Mouse (Mus musculus): ENCODE results near the gene Arid1b. TPM values are rescaled to one million over a fixed set of nuclear protein-coding genes. Genes with fewer than 3 reads are reported as not detected.

The Arid1b gene
- polyA plus RNA-seq, 1 experiment = 2.6 TPM

- H3K4me3 ChIP-seq (replicated peaks) = no peak overlapping the region
- H3K9me3 ChIP-seq (ENCODE audit: control insufficient read depth, low read length) = no peaks in the 10 kb centered on the region
- TF ChIP-seq GATA1 (IDR thresholded peaks at IDR 0.05; ENCODE audit: low read length) = no peak
- TF ChIP-seq TAL1 (IDR thresholded peaks at IDR 0.05; ENCODE audit: low read length) = no peak
- H3K36me3 ChIP-seq (ENCODE audit: control insufficient read depth) = no peaks in the 10 kb centered on the region
- peaks cover 42% of the 10 kb centered on the region for H3K4me1 ChIP-seq (ENCODE audit: control insufficient read depth)
- H3K27me3 ChIP-seq (ENCODE audit: control insufficient read depth) = no peaks in the 10 kb centered on the region
Observed at GRCm38 (mm10) chr17:5000871-5001270, 6.7 kb downstream of the Arid1b start.

GRCm38 (mm10) chr17:5001531-5002131 is 7.5 kb downstream of the Arid1b start:
- Histone ChIP-seq H3K27me3 (ENCODE audit: control insufficient read depth) (no peaks in the 10 kb centered on the region), H3K9me3 (ENCODE audit: control insufficient read depth, low read length) (no peaks in the 10 kb centered on the region), H3K36me3 (ENCODE audit: control insufficient read depth) (no peaks in the 10 kb centered on the region), H3K4me1 (ENCODE audit: control insufficient read depth) (peaks cover 44% of the 10 kb centered on the region), H3K4me3 (replicated peaks) (no peak overlapping the region)
- TF ChIP-seq TAL1 (IDR thresholded peaks at IDR 0.05; ENCODE audit: low read length) = no peak

- no peak for TF ChIP-seq TAL1 (IDR thresholded peaks at IDR 0.05; ENCODE audit: low read length)
- no peak for TF ChIP-seq GATA1 (IDR thresholded peaks at IDR 0.05; ENCODE audit: low read length)
- Histone ChIP-seq H3K9me3 (ENCODE audit: control insufficient read depth, low read length) (no peaks in the 10 kb centered on the region), H3K27me3 (ENCODE audit: control insufficient read depth) (no peaks in the 10 kb centered on the region), H3K4me3 (replicated peaks) (no peak overlapping the region), H3K36me3 (ENCODE audit: control insufficient read depth) (no peaks in the 10 kb centered on the region), H3K4me1 (ENCODE audit: control insufficient read depth) (peaks cover 35% of the 10 kb centered on the region)
Observed at GRCm38 (mm10) chr17:5002937-5003508, 8.9 kb downstream of the Arid1b start.

- Histone ChIP-seq H3K36me3 (ENCODE audit: control insufficient read depth) (no peaks in the 10 kb centered on the region), H3K4me3 (replicated peaks) (no peak overlapping the region), H3K27me3 (ENCODE audit: control insufficient read depth) (no peaks in the 10 kb centered on the region), H3K4me1 (ENCODE audit: control insufficient read depth) (peaks cover 33% of the 10 kb centered on the region), H3K9me3 (ENCODE audit: control insufficient read depth, low read length) (no peaks in the 10 kb centered on the region)
- TF ChIP-seq TAL1 (IDR thresholded peaks at IDR 0.05; ENCODE audit: low read length) (no peak), GATA1 (IDR thresholded peaks at IDR 0.05; ENCODE audit: low read length) (no peak)
Observed at GRCm38 (mm10) chr17:5004266-5004665, 10.1 kb downstream of the Arid1b start.

- Histone ChIP-seq H3K36me3 (ENCODE audit: control insufficient read depth) (no peaks in the 10 kb centered on the region), H3K9me3 (ENCODE audit: control insufficient read depth, low read length) (no peaks in the 10 kb centered on the region), H3K4me3 (replicated peaks) (no peak overlapping the region), H3K4me1 (ENCODE audit: control insufficient read depth) (peaks cover 34% of the 10 kb centered on the region), H3K27me3 (ENCODE audit: control insufficient read depth) (no peaks in the 10 kb centered on the region)
- no peak for TF ChIP-seq GATA1 (IDR thresholded peaks at IDR 0.05; ENCODE audit: low read length)
- TF ChIP-seq TAL1 (IDR thresholded peaks at IDR 0.05; ENCODE audit: low read length) = no peak
Observed at GRCm38 (mm10) chr17:5004706-5005105, 10.6 kb downstream of the Arid1b start.

- Histone ChIP-seq H3K9me3 (ENCODE audit: control insufficient read depth, low read length) (no peaks in the 10 kb centered on the region), H3K27me3 (ENCODE audit: control insufficient read depth) (no peaks in the 10 kb centered on the region), H3K4me3 (replicated peaks) (no peak overlapping the region), H3K4me1 (ENCODE audit: control insufficient read depth) (peaks cover 34% of the 10 kb centered on the region), H3K36me3 (ENCODE audit: control insufficient read depth) (no peaks in the 10 kb centered on the region)
- no peak for TF ChIP-seq TAL1 (IDR thresholded peaks at IDR 0.05; ENCODE audit: low read length)
Observed at GRCm38 (mm10) chr17:5005285-5005684, 11.2 kb downstream of the Arid1b start.

GRCm38 (mm10) chr17:5007156-5007658 is 13.1 kb downstream of the Arid1b start:
- Histone ChIP-seq H3K9me3 (ENCODE audit: control insufficient read depth, low read length) (no peaks in the 10 kb centered on the region), H3K4me3 (replicated peaks) (no peak overlapping the region), H3K4me1 (ENCODE audit: control insufficient read depth) (peaks cover 40% of the 10 kb centered on the region), H3K27me3 (ENCODE audit: control insufficient read depth) (no peaks in the 10 kb centered on the region), H3K36me3 (ENCODE audit: control insufficient read depth) (no peaks in the 10 kb centered on the region)
- no peak for TF ChIP-seq GATA1 (IDR thresholded peaks at IDR 0.05; ENCODE audit: low read length)
- no peak for TF ChIP-seq TAL1 (IDR thresholded peaks at IDR 0.05; ENCODE audit: low read length)

GRCm38 (mm10) chr17:5008236-5008635 is 14.1 kb downstream of the Arid1b start:
- Histone ChIP-seq H3K4me3 (replicated peaks) (no peak overlapping the region), H3K9me3 (ENCODE audit: control insufficient read depth, low read length) (no peaks in the 10 kb centered on the region), H3K4me1 (ENCODE audit: control insufficient read depth) (peaks cover 40% of the 10 kb centered on the region), H3K36me3 (ENCODE audit: control insufficient read depth) (no peaks in the 10 kb centered on the region), H3K27me3 (ENCODE audit: control insufficient read depth) (no peaks in the 10 kb centered on the region)
- no peak for TF ChIP-seq GATA1 (IDR thresholded peaks at IDR 0.05; ENCODE audit: low read length)

- H3K36me3 ChIP-seq (ENCODE audit: control insufficient read depth) = no peaks in the 10 kb centered on the region
- H3K4me3 ChIP-seq (replicated peaks) = no peak overlapping the region
Observed at GRCm38 (mm10) chr17:5008761-5009160, 14.6 kb downstream of the Arid1b start.

More at GRCm38 (mm10) chr17:5008761-5009160, 14.6 kb downstream of the Arid1b start:
- TF ChIP-seq TAL1 (IDR thresholded peaks at IDR 0.05; ENCODE audit: low read length) = no peak
- TF ChIP-seq GATA1 (IDR thresholded peaks at IDR 0.05; ENCODE audit: low read length) = no peak
- Histone ChIP-seq H3K9me3 (ENCODE audit: control insufficient read depth, low read length) (no peaks in the 10 kb centered on the region), H3K4me1 (ENCODE audit: control insufficient read depth) (peaks cover 40% of the 10 kb centered on the region), H3K27me3 (ENCODE audit: control insufficient read depth) (no peaks in the 10 kb centered on the region)
